Mouse (Mus musculus): ENCODE data around the gene Sipa1l1.

DNA sequence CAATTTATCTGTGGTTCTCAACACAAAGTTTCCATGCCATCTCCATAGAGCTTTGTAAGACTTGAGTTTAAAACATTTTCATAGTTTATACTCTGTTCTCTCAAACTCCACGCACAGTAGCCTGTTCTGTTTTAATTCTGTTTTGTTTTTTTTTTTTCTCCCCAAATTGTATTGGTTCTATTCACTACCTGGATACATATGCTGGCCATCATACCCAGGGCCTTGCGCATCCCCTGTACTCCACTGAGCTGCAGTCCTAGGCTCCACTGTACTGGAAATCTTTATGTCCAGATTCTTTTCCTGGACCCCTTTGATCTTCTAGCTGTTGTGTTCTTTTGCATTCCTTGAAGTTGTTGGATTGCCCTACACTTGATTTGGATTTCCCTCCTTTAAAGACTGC, 56.2 kb downstream of the Sipa1l1 start:
- no peak for TF ChIP-seq USF1 (IDR thresholded peaks at IDR 0.05; ENCODE audit: low read depth, low read length)
- no peak for TF ChIP-seq MYC (IDR thresholded peaks at IDR 0.05; ENCODE audit: low read depth, low read length)
- TF ChIP-seq CTCF (conservative IDR thresholded peaks at IDR 0.05 in 1 of 2, IDR thresholded peaks at IDR 0.05 in 1 of 2; ENCODE audit: low read depth in 2 of 2, low read length in 2 of 2) = no peak
- no peak for TF ChIP-seq EP300 (IDR thresholded peaks at IDR 0.05; ENCODE audit: low read length)
- TF ChIP-seq ZKSCAN1 (IDR thresholded peaks at IDR 0.05; ENCODE audit: borderline replicate concordance, low read depth, low read length) = no peak
- TF ChIP-seq ZC3H11A (IDR thresholded peaks at IDR 0.05; ENCODE audit: low read depth, low read length) = no peak
- TF ChIP-seq POLR2A (IDR thresholded peaks at IDR 0.05; ENCODE audit: low read depth, low read length) = no peak
- TF ChIP-seq ELF1 (IDR thresholded peaks at IDR 0.05; ENCODE audit: low read depth, low read length) = no peak
- no peak for TF ChIP-seq RAD21 (IDR thresholded peaks at IDR 0.05; ENCODE audit: low read depth, low read length)
- no peak for TF ChIP-seq JUND (conservative IDR thresholded peaks at IDR 0.05; ENCODE audit: low read depth, low read length)
- TF ChIP-seq SMC3 (IDR thresholded peaks at IDR 0.05; ENCODE audit: low read depth, low read length) = no peak
- TF ChIP-seq KAT2A (IDR thresholded peaks at IDR 0.05; ENCODE audit: insufficient replicate concordance, low read length) = no peak
- no peak for TF ChIP-seq BHLHE40 (IDR thresholded peaks at IDR 0.05; ENCODE audit: low read depth, low read length)
- no peak for TF ChIP-seq ZMIZ1 (IDR thresholded peaks at IDR 0.05; ENCODE audit: low read depth, low read length)
